Mouse (Mus musculus) heart, adult 2 months (tissue): Measurements from ENCODE around the gene B3galt2.

ENCODE experiments used
- CTCF ChIP-seq: fragments of 200-600 bp; IDR thresholded peaks from 2 replicates; pipeline ENCODE4 v1.8.1; 2022; ENCODE audit warnings: antibody characterized with exemption, mild to moderate bottlenecking, moderate library complexity
- EP300 ChIP-seq: fragments of 200-500 bp; IDR thresholded peaks from 2 replicates; pipeline ENCODE4 v1.6.1; 2011; ENCODE audit warnings: low read depth, low read length, control low read depth; ENCODE audit not compliant: insufficient read depth
- POLR2A ChIP-seq: fragments of 200-500 bp; IDR thresholded peaks from 2 replicates; pipeline ENCODE4 v1.6.1; 2011; ENCODE audit warnings: mild to moderate bottlenecking, low read depth, low read length, control low read depth; ENCODE audit not compliant: insufficient read depth

DNA sequence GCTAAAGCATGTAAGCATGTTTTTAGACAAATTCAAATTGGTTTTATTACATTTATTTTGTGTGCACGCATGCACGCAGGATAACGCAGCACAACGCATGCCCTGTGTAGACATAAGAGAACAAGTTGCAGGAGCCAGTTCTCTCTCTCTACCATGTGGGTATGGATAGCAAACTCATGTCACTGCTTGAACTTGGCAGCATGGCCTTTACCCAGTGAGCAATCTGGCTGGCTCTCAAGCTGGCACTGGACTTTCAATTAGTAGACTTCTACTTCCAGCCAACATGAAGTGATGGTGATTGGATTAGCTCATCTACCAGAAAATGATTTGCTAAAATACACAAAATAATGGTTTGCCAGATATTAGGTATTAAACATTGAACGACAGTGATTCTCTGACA is 40.6 kb downstream of the B3galt2 start:
- TF ChIP-seq EP300 (no peak), CTCF (no peak), POLR2A (no peak)
